Mouse (Mus musculus) heart, adult 2 months (tissue): Measurements from ENCODE around the gene Cldn4.
"Not testable (repeated sequence)": the region's sequence is repeated elsewhere in the genome, so short reads cannot be mapped to it uniquely, and the experiment has no call there.

Experiments
- CTCF ChIP-seq: fragments of 200-600 bp; IDR thresholded peaks from 2 replicates; pipeline ENCODE4 v1.8.1; 2022; ENCODE audit warnings: antibody characterized with exemption, mild to moderate bottlenecking, moderate library complexity
- POLR2A ChIP-seq: fragments of 200-500 bp; IDR thresholded peaks from 2 replicates; pipeline ENCODE4 v1.6.1; 2011; ENCODE audit warnings: mild to moderate bottlenecking, low read depth, low read length, control low read depth; ENCODE audit not compliant: insufficient read depth

DNA sequence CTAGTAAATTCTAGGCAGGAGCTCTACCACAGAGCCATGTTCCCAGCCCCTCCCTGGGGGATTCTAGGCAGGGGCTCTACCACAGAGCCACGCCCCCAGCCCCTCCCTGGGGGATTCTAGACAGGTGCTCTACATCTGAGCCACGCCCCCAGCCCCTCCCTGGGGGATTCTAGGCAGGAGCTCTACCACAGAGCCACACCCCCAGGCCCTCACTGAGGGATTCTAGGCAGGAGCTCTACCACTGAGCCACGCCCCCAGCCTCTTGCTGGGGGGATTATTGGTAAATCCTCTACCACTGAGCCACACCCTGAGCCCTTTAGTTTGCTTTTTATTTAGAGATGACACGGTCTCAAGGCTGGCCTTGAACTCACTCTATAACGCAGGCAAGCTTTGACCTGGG, 13.0 kb downstream of the Cldn4 start:
- not testable (repeated sequence) for TF ChIP-seq POLR2A, CTCF
